Mouse (Mus musculus) layer of hippocampus, postnatal 25 days (tissue): ENCODE data around the gene Obscn. TPM values are rescaled to one million over a fixed set of nuclear protein-coding genes. Genes with fewer than 3 reads are reported as not detected.

Source experiments
- DNase-seq, 2 experiments: peaks; one replicate each; pipeline ENCODE4 v3.0.0; 2022; ENCODE audit warnings: mixed read lengths in 2 of 2, low spot score in 1 of 2; ENCODE audit errors: extremely low spot score in 1 of 2
- microRNA-seq, 2 experiments: library from miRNA; unstranded; fragments of <30 nt; microRNA quantifications; one replicate each; pipeline ENCODE4 v1.2.0; 2021
- total RNA-seq, 2 experiments: library from RNA; stranded (reverse); gene quantifications; 2 replicates each; pipeline ENCODE4 v1.2.3; 2021

The Obscn gene
- total RNA-seq, 2 experiments from 2014 or later = 1.5 to 2.2 TPM

- peak; percentile 44 to 48 for DNase-seq
Observed at GRCm38 (mm10) chr11:58947798-58948528, 188.2 kb downstream of the Obscn start.

DNA sequence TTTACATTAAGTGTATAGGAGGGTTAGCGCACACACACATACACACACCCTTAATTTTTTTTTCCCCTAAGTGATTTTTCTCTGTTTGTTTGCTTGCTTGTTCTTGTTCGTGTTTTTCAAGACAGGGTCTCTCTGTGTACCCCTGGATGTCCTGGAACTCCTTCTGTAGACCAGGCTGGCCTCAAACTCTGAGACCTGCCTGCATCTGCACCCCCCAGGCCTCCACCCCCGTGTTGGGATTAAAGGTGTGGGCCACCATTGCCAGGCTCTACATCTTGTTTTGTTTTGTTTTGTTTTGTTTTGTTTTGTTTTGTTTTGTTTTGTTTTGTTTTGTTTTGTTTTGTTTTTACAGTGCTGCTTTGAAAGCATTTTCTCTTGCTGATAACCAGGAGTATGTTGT is 188.9 kb downstream of the Obscn start:
- DNase-seq = no peak

Small RNA genes lying within 50 kb of the gene (microRNA-seq; reads per million reads assigned to microRNA genes)
- gene Gm44313 = 0 to 0.20 reads per million in 2 experiments

Other genes starting within 250 kb of the Obscn start
- 1 to 10 TPM; 9.2 to 9.3 TPM for gene Zfp39, start 232.2 kb downstream of the Obscn start, total RNA-seq
- not detected for gene Btnl10, start 218.5 kb downstream of the Obscn start, total RNA-seq
- 100 to 1,000 TPM; 505 to 581 TPM for gene Rnf187, start 197.5 kb downstream of the Obscn start, total RNA-seq
- gene Hist3h2ba, start 187.5 kb downstream of the Obscn start, total RNA-seq = 100 to 1,000 TPM in 1 of 2 experiments, 10 to 100 TPM in 1; 99.0 to 107 TPM
- 10 to 100 TPM; 66.0 to 73.9 TPM for gene Hist3h2a, start 181.7 kb downstream of the Obscn start, total RNA-seq
- gene Trim17, start 181.7 kb downstream of the Obscn start, total RNA-seq = 1 to 10 TPM; 5.3 to 5.5 TPM
- 10 to 100 TPM; 26.2 to 29.7 TPM for gene Trim11, start 158.3 kb downstream of the Obscn start, total RNA-seq
- gene Iba57, start 27.3 kb upstream of the Obscn start, total RNA-seq = 1 to 10 TPM; 7.8 to 9.4 TPM
- gene Gjc2, start 46.8 kb upstream of the Obscn start, total RNA-seq = 10 to 100 TPM; 20.7 to 23.4 TPM
- gene Guk1, start 55.8 kb upstream of the Obscn start, total RNA-seq = 100 to 1,000 TPM; 138 to 146 TPM
- 10 to 100 TPM; 35.7 to 40.0 TPM for gene Mrpl55, start 66.1 kb upstream of the Obscn start, total RNA-seq
- 10 to 100 TPM; 22.5 to 24.3 TPM for gene 2310033P09Rik, start 71.9 kb upstream of the Obscn start, total RNA-seq
- 100 to 1,000 TPM; 521 to 565 TPM for gene Arf1, start 91.9 kb upstream of the Obscn start, total RNA-seq
- under 1 TPM in 1 of 2 experiments, not detected in 1; 0.10 TPM for gene Wnt3a, start 154.3 kb upstream of the Obscn start, total RNA-seq
- 1 to 10 TPM; 3.6 to 6.6 TPM for gene Wnt9a, start 170.5 kb upstream of the Obscn start, total RNA-seq
- gene Prss38, start 239.3 kb upstream of the Obscn start, total RNA-seq = not detected